Mouse (Mus musculus) kidney, postnatal 0 days (tissue): ENCODE results near the gene Clmp. TPM values are rescaled to one million over a fixed set of nuclear protein-coding genes. Genes with fewer than 3 reads are reported as not detected.

Experiments used
- ATAC-seq: fragments of 200-750 bp; cut with Nextera tagmentation; replicated peaks from 2 replicates; pipeline ENCODE4 v1.8.0; 2017; ENCODE audit warnings: low read depth, moderate number of reproducible peaks, moderate TSS enrichment, moderate library complexity; ENCODE audit not compliant: low FRiP score
- DNase-seq: peaks from one replicate; pipeline ENCODE4 v3.0.0-alpha.2; 2016; ENCODE audit warnings: low spot score
- H3K27ac ChIP-seq: fragments of 300-500 bp; sonication (generic); 2 replicates; pipeline ENCODE4 v1.5.1; 2014; ENCODE audit warnings: mild to moderate bottlenecking
- H3K27me3 ChIP-seq: fragments of 300-500 bp; sonication (generic); 2 replicates; pipeline ENCODE4 v1.6.1; 2014; ENCODE audit warnings: low read length, mixed read lengths; ENCODE audit not compliant: insufficient read depth
- H3K36me3 ChIP-seq: fragments of 300-500 bp; sonication (generic); 2 replicates; pipeline ENCODE4 v1.6.1; 2014; ENCODE audit warnings: low read length, mixed read lengths; ENCODE audit not compliant: insufficient read depth
- H3K4me1 ChIP-seq: fragments of 300-500 bp; sonication (generic); replicated peaks from 2 replicates; pipeline ENCODE4 v1.6.1; 2014; ENCODE audit warnings: antibody characterized with exemption, low read length, mixed read lengths; ENCODE audit not compliant: insufficient read depth
- H3K4me2 ChIP-seq: fragments of 300-500 bp; sonication (generic); 2 replicates; pipeline ENCODE4 v1.6.1; 2014; ENCODE audit warnings: mild to moderate bottlenecking, low read length, moderate library complexity, mixed read lengths
- H3K4me3 ChIP-seq: fragments of 300-500 bp; sonication (generic); replicated peaks from 2 replicates; pipeline ENCODE4 v1.5.1; 2014; ENCODE audit warnings: low read depth, low read length
- H3K9ac ChIP-seq: fragments of 300-500 bp; sonication (generic); 2 replicates; pipeline ENCODE4 v1.6.1; 2014; ENCODE audit warnings: low read depth, low read length
- H3K9me3 ChIP-seq: fragments of 300-500 bp; sonication (generic); replicated peaks from 2 replicates; pipeline ENCODE4 v1.6.1; 2016; ENCODE audit warnings: low read length, inconsistent platforms, mixed read lengths
- CTCF ChIP-seq: IDR thresholded peaks from 2 replicates; pipeline ENCODE4 v1.5.1; 2016; ENCODE audit warnings: antibody characterized with exemption, low read depth, mild to moderate bottlenecking, moderate library complexity
- WGBS: fragments of 180-500 bp; shearing (Covaris S2); extraction: QIAGEN DNeasy Blood & Tissue Kit; methylation state at CpG from one replicate; pipeline ENCODE4 v1.1.7; 2014; 5-methylcytosine and 5-hydroxymethylcytosine counted together
- polyA plus RNA-seq: library from polyadenylated mRNA; unstranded; fragments of >200 nt; fragmentation: Nextera tagmentation; extraction: Ambion mirVana; gene quantifications from 2 replicates; pipeline ENCODE4 v1.2.1, GENCODE M21; 2015

Clmp gene
- polyA plus RNA-seq, 1 experiment from 2014 or later: 23.6 TPM

- H3K27me3 ChIP-seq: no peaks in the 10 kb centered on the region
- DNase-seq: no peak
- no peaks in the 10 kb centered on the region for H3K36me3 ChIP-seq
- TF ChIP-seq CTCF: no peak
- no peak overlapping the region for H3K27ac ChIP-seq
- no peak for ATAC-seq
- peak overlapping the region; percentile 73; the same call in 1 of the 2 replicates for H3K9ac ChIP-seq
- no peaks in the 10 kb centered on the region for H3K9me3 ChIP-seq
- WGBS: 43% methylated on average over 3 of the region's 3 CpGs
- H3K4me3 ChIP-seq: peak overlapping the region; percentile 70; the same call in 1 of the 2 replicates
- H3K4me2 ChIP-seq: peak overlapping the region; percentile 92
- peaks cover 5% of the 10 kb centered on the region for H3K4me1 ChIP-seq
Measured at GRCm38 (mm10) chr9:40687553-40687952, 1.8 kb downstream of the Clmp start.

GRCm38 (mm10) chr9:40690511-40690910 lies 4.7 kb downstream of the Clmp start:
- TF ChIP-seq CTCF: no peak
- Histone ChIP-seq H3K9me3 (no peaks in the 10 kb centered on the region), H3K4me1 (peaks cover 5% of the 10 kb centered on the region), H3K4me2 (no peak overlapping the region), H3K27ac (no peak overlapping the region), H3K4me3 (no peak overlapping the region), H3K9ac (no peak overlapping the region), H3K27me3 (no peaks in the 10 kb centered on the region), H3K36me3 (no peaks in the 10 kb centered on the region)
- DNase-seq: no peak
- WGBS: 86% methylated on average over 7 of the region's 7 CpGs
- ATAC-seq: no peak

- no peaks in the 10 kb centered on the region for H3K4me1 ChIP-seq
- no peak for DNase-seq
- WGBS: 39% methylated on average over 3 of the region's 3 CpGs
- no peak overlapping the region for H3K4me2 ChIP-seq
- no peak for ATAC-seq
- no peak overlapping the region for H3K4me3 ChIP-seq
- H3K36me3 ChIP-seq: no peaks in the 10 kb centered on the region
- no peak overlapping the region for H3K27ac ChIP-seq
- no peak for TF ChIP-seq CTCF
- H3K9me3 ChIP-seq: no peaks in the 10 kb centered on the region
- no peak overlapping the region for H3K9ac ChIP-seq
- no peaks in the 10 kb centered on the region for H3K27me3 ChIP-seq
Measured at GRCm38 (mm10) chr9:40693026-40693425, 7.3 kb downstream of the Clmp start.

- Histone ChIP-seq H3K27ac (no peak overlapping the region), H3K9me3 (no peaks in the 10 kb centered on the region), H3K4me2 (no peak overlapping the region), H3K4me1 (no peaks in the 10 kb centered on the region), H3K36me3 (no peaks in the 10 kb centered on the region), H3K9ac (no peak overlapping the region), H3K4me3 (no peak overlapping the region), H3K27me3 (no peaks in the 10 kb centered on the region)
- no peak for TF ChIP-seq CTCF
- ATAC-seq: peak; percentile 57; the same call in 1 of the 2 replicates
- peak; percentile 65 for DNase-seq
- WGBS: 50% methylated on average over 5 of the region's 5 CpGs
Measured at GRCm38 (mm10) chr9:40693768-40694167, 8.0 kb downstream of the Clmp start.

- no peaks in the 10 kb centered on the region for H3K4me1 ChIP-seq
- H3K9me3 ChIP-seq: no peaks in the 10 kb centered on the region
- H3K4me3 ChIP-seq: no peak overlapping the region
- H3K36me3 ChIP-seq: no peaks in the 10 kb centered on the region
- 79% methylated on average over 12 of the region's 12 CpGs for WGBS
- H3K4me2 ChIP-seq: no peak overlapping the region
- no peak for TF ChIP-seq CTCF
- no peaks in the 10 kb centered on the region for H3K27me3 ChIP-seq
- no peak overlapping the region for H3K27ac ChIP-seq
- ATAC-seq: no peak
- DNase-seq: no peak
- H3K9ac ChIP-seq: no peak overlapping the region
Measured at GRCm38 (mm10) chr9:40694284-40694683, 8.5 kb downstream of the Clmp start.

- no peaks in the 10 kb centered on the region for H3K4me1 ChIP-seq
- no peak for TF ChIP-seq CTCF
- H3K9ac ChIP-seq: no peak overlapping the region
- no peaks in the 10 kb centered on the region for H3K36me3 ChIP-seq
- H3K27ac ChIP-seq: no peak overlapping the region
- ATAC-seq (no peak), DNase-seq (no peak)
- no peaks in the 10 kb centered on the region for H3K27me3 ChIP-seq
- H3K4me3 ChIP-seq: no peak overlapping the region
- no peaks in the 10 kb centered on the region for H3K9me3 ChIP-seq
- 87% methylated on average over 4 of the region's 4 CpGs for WGBS
- no peak overlapping the region for H3K4me2 ChIP-seq
Measured at GRCm38 (mm10) chr9:40696086-40696485, 10.3 kb downstream of the Clmp start.

- H3K4me2 ChIP-seq: no peak overlapping the region
- DNase-seq: no peak
- H3K9ac ChIP-seq: no peak overlapping the region
- no peaks in the 10 kb centered on the region for H3K4me1 ChIP-seq
- H3K36me3 ChIP-seq: no peaks in the 10 kb centered on the region
- 65% methylated on average over 3 of the region's 3 CpGs for WGBS
- no peak overlapping the region for H3K4me3 ChIP-seq
- H3K9me3 ChIP-seq: no peaks in the 10 kb centered on the region
- no peaks in the 10 kb centered on the region for H3K27me3 ChIP-seq
- ATAC-seq: no peak
- no peak for TF ChIP-seq CTCF
- H3K27ac ChIP-seq: no peak overlapping the region
Measured at GRCm38 (mm10) chr9:40699194-40699593, 13.4 kb downstream of the Clmp start.
